In genomic region chr1:163281450-163282198, GRCm38 (mm10) we compare ENCODE assay signal across 8 mouse cellular contexts. TPM values are rescaled to one million over a fixed set of nuclear protein-coding genes. Genes with fewer than 3 reads are reported as not detected.
DNase-seq lines count a peak whose midpoint lies in the region; ATAC-seq lines count a peak whose summit lies in the region.
"Had no signal": no experiment of that assay in that cellular context is flagged by ENCODE, and none has a peak within 500 bp of the region (broad histone marks: within the 10 kb centered on the region; RNA-seq: fewer than 3 reads in every experiment).

No protein-coding gene starts in this region.

- ATAC-seq in limb, embryonic 12.5 days (ENCODE audit: insufficient number of reproducible peaks, insufficient read depth, low FRiP score, low TSS enrichment, low read depth) = no peak
- no peak for ATAC-seq in forebrain, embryonic 12.5 days (ENCODE audit: low FRiP score)
- ATAC-seq in megakaryocyte-erythroid progenitor cell, adult 5-6 weeks (replicated peaks; ENCODE audit: low FRiP score, low TSS enrichment, poor library complexity, severe bottlenecking) = no peak

- no peak overlapping the region for H3K9ac ChIP-seq in limb, embryonic 12.5 days (replicated peaks)
- H3K9ac ChIP-seq in forebrain, embryonic 12.5 days = no peak overlapping the region
- H3K9ac ChIP-seq: midbrain, embryonic 12.5 days had no signal

- intact Hi-C loops in left cerebral cortex, postnatal 36 days (cut with DNase I) = no loop called here

- H3K4me3 ChIP-seq in limb, embryonic 12.5 days (replicated peaks) = no peak overlapping the region
- H3K4me3 ChIP-seq in limb, embryonic 10.5 days = no peak overlapping the region
- H3K4me3 ChIP-seq in forebrain, embryonic 12.5 days (replicated peaks) = no peak overlapping the region
- H3K4me3 ChIP-seq: midbrain, embryonic 12.5 days had no signal

- H3K4me2 ChIP-seq in limb, embryonic 12.5 days = no peak overlapping the region
- H3K4me2 ChIP-seq in forebrain, embryonic 12.5 days = no peak overlapping the region
- H3K4me2 ChIP-seq: midbrain, embryonic 12.5 days had no signal

- no peak for DNase-seq in limb, embryonic 10.5 days (ENCODE audit: low spot score)
- DNase-seq in heart, adult 8-10 months (ENCODE audit: low spot score) = peak; percentile 60
- DNase-seq in left cerebral cortex, postnatal 36 days (ENCODE audit: low spot score in 2 of 2) = peak; percentile 7 to 36
- DNase-seq in spleen, adult 12 weeks (ENCODE audit: low spot score) = no peak

- H3K9me3 ChIP-seq in limb, embryonic 12.5 days = no peaks in the 10 kb centered on the region
- no peaks in the 10 kb centered on the region for H3K9me3 ChIP-seq in limb, embryonic 10.5 days (replicated peaks)
- H3K9me3 ChIP-seq in forebrain, embryonic 12.5 days = no peaks in the 10 kb centered on the region
- H3K9me3 ChIP-seq: midbrain, embryonic 12.5 days had no signal

- H3K4me1 ChIP-seq in limb, embryonic 12.5 days (replicated peaks) = peaks cover 55% of the 10 kb centered on the region
- peaks cover 43% of the 10 kb centered on the region for H3K4me1 ChIP-seq in limb, embryonic 10.5 days
- H3K4me1 ChIP-seq in forebrain, embryonic 12.5 days = peaks cover 25% of the 10 kb centered on the region

- peaks cover 34% of the 10 kb centered on the region for H3K36me3 ChIP-seq in limb, embryonic 12.5 days
- H3K36me3 ChIP-seq in limb, embryonic 10.5 days = peaks cover 80% of the 10 kb centered on the region
- H3K36me3 ChIP-seq in forebrain, embryonic 12.5 days (replicated peaks) = no peaks in the 10 kb centered on the region
- H3K36me3 ChIP-seq: midbrain, embryonic 12.5 days had no signal

- H3K27ac ChIP-seq in limb, embryonic 12.5 days = peak overlapping the region; percentile 24; the same call in 1 of the 2 replicates
- H3K27ac ChIP-seq in limb, embryonic 10.5 days = no peak overlapping the region
- H3K27ac ChIP-seq in forebrain, embryonic 12.5 days = peak overlapping the region; percentile 50; the same call in 1 of the 2 replicates
- H3K27ac ChIP-seq: midbrain, embryonic 12.5 days had no signal

- no peaks in the 10 kb centered on the region for H3K27me3 ChIP-seq in limb, embryonic 12.5 days
- no peaks in the 10 kb centered on the region for H3K27me3 ChIP-seq in limb, embryonic 10.5 days (ENCODE audit: low read depth, poor library complexity, severe bottlenecking)
- no peaks in the 10 kb centered on the region for H3K27me3 ChIP-seq in forebrain, embryonic 12.5 days
- H3K27me3 ChIP-seq: midbrain, embryonic 12.5 days had no signal

- 48% methylated on average over 7 of the region's 7 CpGs for WGBS in limb, embryonic 12.5 days
- WGBS in limb, embryonic 10.5 days = 81% methylated on average over 7 of the region's 7 CpGs
- WGBS in forebrain, embryonic 12.5 days = 42% methylated on average over 7 of the region's 7 CpGs

RNA-seq across cellular contexts. Expression of gene Prrx1, which starts 31.9 kb away (rescaled TPM):
- 194 and 204 TPM in 2 replicates for polyA plus RNA-seq in limb, embryonic 12.5 days (2016; fragmentation: Nextera tagmentation; extraction: Ambion mirVana)
- polyA plus RNA-seq in limb, embryonic 10.5 days (2016; fragmentation: Nextera tagmentation; extraction: Ambion mirVana) = 169 and 219 TPM in 2 replicates
- polyA plus RNA-seq in forebrain, embryonic 12.5 days (2016; fragmentation: Nextera tagmentation; extraction: Ambion mirVana) = 29.4 and 29.7 TPM in 2 replicates
- total RNA-seq in heart, adult 8-10 months (2022) = 10 to 100 TPM; 29.1 to 33.6 (median 30.5) TPM
- 1 to 10 TPM; 5.2 to 5.3 TPM for total RNA-seq in left cerebral cortex, postnatal 36 days (2021)
- not detected in 2 replicates for total RNA-seq in megakaryocyte-erythroid progenitor cell, adult 5-6 weeks (2014; fragmentation: Nextera tagmentation)
- total RNA-seq in megakaryocyte-erythroid progenitor cell, adult 5-6 weeks (2017) = not detected in 2 replicates

Comparison
In these comparisons a context has a peak if more than half of its experiments do, and no peak if none do; other contexts are left out.
1. DNase-seq: peak in heart, adult 8-10 months (single experiment) and left cerebral cortex, postnatal 36 days (2 of 2); none in limb, embryonic 10.5 days (single experiment) and spleen, adult 12 weeks (single experiment).
2. RNA of gene Prrx1, which starts 31.9 kb away (total RNA-seq): 29.1 to 33.6 TPM in heart, adult 8-10 months and 5.2 to 5.3 TPM in left cerebral cortex, postnatal 36 days; not detected in megakaryocyte-erythroid progenitor cell, adult 5-6 weeks; every median in the first group is over 4 times any median in the second.